ENCODE assay signal across 8 mouse cellular contexts in genomic region chr12:113140616-113141411, GRCm38 (mm10). TPM values are rescaled to one million over a fixed set of nuclear protein-coding genes. Genes with fewer than 3 reads are reported as not detected.
DNase-seq lines count a peak whose midpoint lies in the region; ATAC-seq and TF ChIP-seq lines count a peak whose summit lies in the region.

No protein-coding gene starts in this region.

- no peaks in the 10 kb centered on the region for H3K9me3 ChIP-seq in forebrain, embryonic 13.5 days (replicated peaks)
- no peaks in the 10 kb centered on the region for H3K9me3 ChIP-seq in hindbrain, embryonic 13.5 days
- H3K9me3 ChIP-seq in limb, embryonic 14.5 days (ENCODE audit: control insufficient read depth, low read length): no peaks in the 10 kb centered on the region
- no peaks in the 10 kb centered on the region for H3K9me3 ChIP-seq in midbrain, embryonic 13.5 days

- H3K27ac ChIP-seq in forebrain, embryonic 13.5 days: peak overlapping the region; percentile 91
- H3K27ac ChIP-seq in hindbrain, embryonic 13.5 days: peak overlapping the region; percentile 89
- H3K27ac ChIP-seq in limb, embryonic 14.5 days (replicated peaks; ENCODE audit: low read depth, low read length): no peak overlapping the region
- H3K27ac ChIP-seq in midbrain, embryonic 13.5 days: peak overlapping the region; percentile 88

- H3K27me3 ChIP-seq in Patski: no peaks in the 10 kb centered on the region
- no peaks in the 10 kb centered on the region; the same call in 1 of the 2 replicates for H3K27me3 ChIP-seq in forebrain, embryonic 13.5 days
- H3K27me3 ChIP-seq in hindbrain, embryonic 13.5 days: 0 out of 2 replicates have a peak, but pooled peaks cover 2% of the 10 kb centered on the region
- peaks cover 31% of the 10 kb centered on the region for H3K27me3 ChIP-seq in limb, embryonic 14.5 days (ENCODE audit: control insufficient read depth, insufficient read depth, low read length)
- no peaks in the 10 kb centered on the region for H3K27me3 ChIP-seq in midbrain, embryonic 13.5 days

- POLR2A ChIA-PET in Patski (lab: Charles Lee): interaction anchor here (1.0 to 1.3 kb wide), 2 partner anchors 10 to 15 kb away, joined by 4 read pairs; partner anchors contain the start of gene Tedc1

- CTCF ChIA-PET in Patski (lab: Charles Lee): interaction anchor here (0.9 to 2.0 kb wide), 2 partner anchors 10 to 21 kb away, joined by 4 to 5 read pairs; no protein-coding TSS in a partner anchor

- TF ChIP-seq CTCF in Patski (IDR thresholded peaks at IDR 0.05): no peak

- no peak for TF ChIP-seq POLR2A in limb, embryonic 14.5 days (IDR thresholded peaks at IDR 0.05; ENCODE audit: borderline replicate concordance, extremely low read depth, insufficient read depth, insufficient read length)

- peak overlapping the region; percentile 66 for H3K4me3 ChIP-seq in forebrain, embryonic 13.5 days
- peak overlapping the region; percentile 66 for H3K4me3 ChIP-seq in hindbrain, embryonic 13.5 days
- H3K4me3 ChIP-seq in limb, embryonic 14.5 days (replicated peaks; ENCODE audit: low read length): peak overlapping the region; percentile 48
- H3K4me3 ChIP-seq in midbrain, embryonic 13.5 days (replicated peaks): peak overlapping the region; percentile 74

- 1% methylated on average over 49 of the region's 49 CpGs for WGBS in forebrain, embryonic 13.5 days
- WGBS in hindbrain, embryonic 13.5 days: 1% methylated on average over 49 of the region's 49 CpGs
- 4% methylated on average over 45 of the region's 49 CpGs for WGBS in limb, embryonic 14.5 days
- 2% methylated on average over 47 of the region's 49 CpGs for WGBS in midbrain, embryonic 13.5 days

- peak; percentile 21 for ATAC-seq in CD4-positive, CD25-positive, alpha-beta regulatory T cell, adult 4 months
- ATAC-seq in Patski: peak; percentile 33
- ATAC-seq in forebrain, embryonic 13.5 days: no peak
- ATAC-seq in hindbrain, embryonic 13.5 days (ENCODE audit: low FRiP score): no peak; the same call in 1 of the 2 replicates
- peak; percentile 12 for ATAC-seq in limb, embryonic 14.5 days (ENCODE audit: low FRiP score, low read depth)
- ATAC-seq in midbrain, embryonic 13.5 days: no peak; the same call in 1 of the 2 replicates

- DNase-seq in Patski (ENCODE audit: low read depth, low spot score): no peak
- no peak for DNase-seq in limb, embryonic 14.5 days (ENCODE audit: low spot score)
- DNase-seq in ovary, postnatal 14 days (ENCODE audit: low spot score): no peak
- no peak for DNase-seq in cerebellum, postnatal 36 days

- peaks cover 48% of the 10 kb centered on the region for H3K4me1 ChIP-seq in forebrain, embryonic 13.5 days
- peaks cover 59% of the 10 kb centered on the region for H3K4me1 ChIP-seq in hindbrain, embryonic 13.5 days (replicated peaks)
- H3K4me1 ChIP-seq in limb, embryonic 14.5 days (ENCODE audit: control insufficient read depth, insufficient read depth, low read length): peaks cover 18% of the 10 kb centered on the region
- peaks cover 49% of the 10 kb centered on the region for H3K4me1 ChIP-seq in midbrain, embryonic 13.5 days (replicated peaks)

- H3K4me2 ChIP-seq in forebrain, embryonic 13.5 days: peak overlapping the region; percentile 84
- H3K4me2 ChIP-seq in hindbrain, embryonic 13.5 days: peak overlapping the region; percentile 73
- H3K4me2 ChIP-seq in limb, embryonic 14.5 days (replicated peaks; ENCODE audit: low read depth, low read length, severe bottlenecking): peak overlapping the region; percentile 91
- peak overlapping the region; percentile 82 for H3K4me2 ChIP-seq in midbrain, embryonic 13.5 days (replicated peaks)

- peak overlapping the region; percentile 82 for H3K9ac ChIP-seq in forebrain, embryonic 13.5 days
- H3K9ac ChIP-seq in hindbrain, embryonic 13.5 days: peak overlapping the region; percentile 82
- peak overlapping the region; percentile 50 for H3K9ac ChIP-seq in limb, embryonic 14.5 days (ENCODE audit: low read depth, low read length, severe bottlenecking)
- peak overlapping the region; percentile 81 for H3K9ac ChIP-seq in midbrain, embryonic 13.5 days (replicated peaks)

- in situ Hi-C loops in Patski (cut with MboI; ENCODE audit: low pct_unique_long_range_greater_than_20kb): no loop called here

- peaks cover 57% of the 10 kb centered on the region for H3K36me3 ChIP-seq in forebrain, embryonic 13.5 days (ENCODE audit: poor library complexity, severe bottlenecking)
- H3K36me3 ChIP-seq in hindbrain, embryonic 13.5 days: peaks cover 55% of the 10 kb centered on the region
- H3K36me3 ChIP-seq in limb, embryonic 14.5 days (ENCODE audit: control insufficient read depth, insufficient read depth, low read length): peaks cover 31% of the 10 kb centered on the region
- H3K36me3 ChIP-seq in midbrain, embryonic 13.5 days: peaks cover 50% of the 10 kb centered on the region

RNA-seq across cellular contexts. Expression of gene Crip2, which starts 0.8 kb away (rescaled TPM):
- polyA plus RNA-seq in CD4-positive, CD25-positive, alpha-beta regulatory T cell, adult 4 months (2017; shearing (Covaris generic)): 1 to 10 TPM; 5.7 to 6.9 TPM
- 101 TPM for polyA plus RNA-seq in Patski (2021)
- 314 and 328 TPM in 2 replicates for polyA plus RNA-seq in forebrain, embryonic 13.5 days (2015; fragmentation: Nextera tagmentation; extraction: Ambion mirVana)
- 324 and 347 TPM in 2 replicates for polyA plus RNA-seq in hindbrain, embryonic 13.5 days (2015; fragmentation: Nextera tagmentation; extraction: Ambion mirVana)
- polyA plus RNA-seq in limb, embryonic 14.5 days (2012; rRNA removed): 91.4 and 102 TPM in 2 replicates
- 89.9 and 99.1 TPM in 2 replicates for polyA plus RNA-seq in limb, embryonic 14.5 days (2014; fragmentation: Nextera tagmentation; extraction: Ambion mirVana)
- polyA plus RNA-seq in midbrain, embryonic 13.5 days (2015; fragmentation: Nextera tagmentation; extraction: Ambion mirVana): 360 TPM in 2 replicates

RNA-seq across cellular contexts. Expression of gene Crip1, which starts 5.3 kb away (rescaled TPM):
- 1,000 to 10,000 TPM in 1 of 2 experiments, 100 to 1,000 TPM in 1; 784 to 1,045 TPM for polyA plus RNA-seq in CD4-positive, CD25-positive, alpha-beta regulatory T cell, adult 4 months (2017; shearing (Covaris generic))
- 0.17 TPM for polyA plus RNA-seq in Patski (2021)
- 35.9 and 40.0 TPM in 2 replicates for polyA plus RNA-seq in forebrain, embryonic 13.5 days (2015; fragmentation: Nextera tagmentation; extraction: Ambion mirVana)
- polyA plus RNA-seq in hindbrain, embryonic 13.5 days (2015; fragmentation: Nextera tagmentation; extraction: Ambion mirVana): 47.1 and 48.0 TPM in 2 replicates
- polyA plus RNA-seq in limb, embryonic 14.5 days (2012; rRNA removed): 387 and 403 TPM in 2 replicates
- polyA plus RNA-seq in limb, embryonic 14.5 days (2014; fragmentation: Nextera tagmentation; extraction: Ambion mirVana): 344 and 469 TPM in 2 replicates
- 31.0 and 35.1 TPM in 2 replicates for polyA plus RNA-seq in midbrain, embryonic 13.5 days (2015; fragmentation: Nextera tagmentation; extraction: Ambion mirVana)

RNA-seq across cellular contexts. Expression of gene Tedc1, which starts 15.4 kb away (rescaled TPM):
- 1 to 10 TPM; 1.5 to 3.3 TPM for polyA plus RNA-seq in CD4-positive, CD25-positive, alpha-beta regulatory T cell, adult 4 months (2017; shearing (Covaris generic))
- polyA plus RNA-seq in Patski (2021): 9.7 TPM
- polyA plus RNA-seq in forebrain, embryonic 13.5 days (2015; fragmentation: Nextera tagmentation; extraction: Ambion mirVana): 32.2 and 41.2 TPM in 2 replicates
- 19.9 and 20.7 TPM in 2 replicates for polyA plus RNA-seq in hindbrain, embryonic 13.5 days (2015; fragmentation: Nextera tagmentation; extraction: Ambion mirVana)
- polyA plus RNA-seq in limb, embryonic 14.5 days (2012; rRNA removed): 30.8 and 36.8 TPM in 2 replicates
- 19.5 and 22.6 TPM in 2 replicates for polyA plus RNA-seq in limb, embryonic 14.5 days (2014; fragmentation: Nextera tagmentation; extraction: Ambion mirVana)
- 21.3 and 21.6 TPM in 2 replicates for polyA plus RNA-seq in midbrain, embryonic 13.5 days (2015; fragmentation: Nextera tagmentation; extraction: Ambion mirVana)

RNA-seq across cellular contexts. Expression of gene Mta1, which starts 42.7 kb away (rescaled TPM):
- 10 to 100 TPM in 1 of 2 experiments, 1 to 10 TPM in 1; 9.6 to 15.1 TPM for polyA plus RNA-seq in CD4-positive, CD25-positive, alpha-beta regulatory T cell, adult 4 months (2017; shearing (Covaris generic))
- polyA plus RNA-seq in Patski (2021): 95.8 TPM
- 19.5 and 20.2 TPM in 2 replicates for polyA plus RNA-seq in forebrain, embryonic 13.5 days (2015; fragmentation: Nextera tagmentation; extraction: Ambion mirVana)
- 13.7 and 16.6 TPM in 2 replicates for polyA plus RNA-seq in hindbrain, embryonic 13.5 days (2015; fragmentation: Nextera tagmentation; extraction: Ambion mirVana)
- polyA plus RNA-seq in limb, embryonic 14.5 days (2012; rRNA removed): 126 and 161 TPM in 2 replicates
- polyA plus RNA-seq in limb, embryonic 14.5 days (2014; fragmentation: Nextera tagmentation; extraction: Ambion mirVana): 21.1 and 25.0 TPM in 2 replicates
- polyA plus RNA-seq in midbrain, embryonic 13.5 days (2015; fragmentation: Nextera tagmentation; extraction: Ambion mirVana): 17.2 and 17.4 TPM in 2 replicates

RNA-seq across cellular contexts. Expression of gene Tmem121, which starts 44.9 kb away (rescaled TPM):
- polyA plus RNA-seq in CD4-positive, CD25-positive, alpha-beta regulatory T cell, adult 4 months (2017; shearing (Covaris generic)): not detected
- polyA plus RNA-seq in Patski (2021): 12.3 TPM
- polyA plus RNA-seq in forebrain, embryonic 13.5 days (2015; fragmentation: Nextera tagmentation; extraction: Ambion mirVana): 23.9 and 27.8 TPM in 2 replicates
- polyA plus RNA-seq in hindbrain, embryonic 13.5 days (2015; fragmentation: Nextera tagmentation; extraction: Ambion mirVana): 32.4 and 34.9 TPM in 2 replicates
- polyA plus RNA-seq in limb, embryonic 14.5 days (2012; rRNA removed): 29.6 and 43.4 TPM in 2 replicates
- polyA plus RNA-seq in limb, embryonic 14.5 days (2014; fragmentation: Nextera tagmentation; extraction: Ambion mirVana): 10.1 and 12.3 TPM in 2 replicates
- polyA plus RNA-seq in midbrain, embryonic 13.5 days (2015; fragmentation: Nextera tagmentation; extraction: Ambion mirVana): 24.7 and 30.2 TPM in 2 replicates

Comparison
In these comparisons a context has a peak if more than half of its experiments do, and no peak if none do; other contexts are left out.
1. ATAC-seq: peak in CD4-positive, CD25-positive, alpha-beta regulatory T cell, adult 4 months (single experiment), Patski (single experiment) and limb, embryonic 14.5 days (single experiment); none in forebrain, embryonic 13.5 days (single experiment), hindbrain, embryonic 13.5 days (single experiment) and midbrain, embryonic 13.5 days (single experiment).
2. RNA of gene Crip2, which starts 0.8 kb away (polyA plus RNA-seq): 360 TPM in midbrain, embryonic 13.5 days, 324 to 347 TPM in hindbrain, embryonic 13.5 days, 314 to 328 TPM in forebrain, embryonic 13.5 days, 101 TPM in Patski (single experiment) and 89.9 to 102 TPM in limb, embryonic 14.5 days; 5.7 to 6.9 TPM in CD4-positive, CD25-positive, alpha-beta regulatory T cell, adult 4 months; every median in the first group is over 10 times any median in the second.
3. RNA of gene Crip1, which starts 5.3 kb away (polyA plus RNA-seq): 784 to 1,045 TPM in CD4-positive, CD25-positive, alpha-beta regulatory T cell, adult 4 months, 344 to 469 TPM in limb, embryonic 14.5 days, 47.1 to 48.0 TPM in hindbrain, embryonic 13.5 days, 35.9 to 40.0 TPM in forebrain, embryonic 13.5 days and 31.0 to 35.1 TPM in midbrain, embryonic 13.5 days; 0.17 TPM in Patski (single experiment); every median in the first group is over 10 times any median in the second.
4. Peak in every context shown above with its lines, with median percentiles within 50 percentile points of each other: H3K4me2 ChIP-seq, H3K4me3 ChIP-seq and H3K9ac ChIP-seq.